Comparison of ENCODE assay signal across 17 mouse cellular contexts in genomic region chr10:127258489-127258888, GRCm38 (mm10). TPM values are rescaled to one million over a fixed set of nuclear protein-coding genes. Genes with fewer than 3 reads are reported as not detected.
DNase-seq lines count a peak whose midpoint lies in the region; ATAC-seq and TF ChIP-seq lines count a peak whose summit lies in the region.
"Had no signal": no experiment of that assay in that cellular context is flagged by ENCODE, and none has a peak within 500 bp of the region (broad histone marks: within the 10 kb centered on the region; RNA-seq: fewer than 3 reads in every experiment).

No protein-coding gene starts in this region.

- no peaks in the 10 kb centered on the region for H3K9me3 ChIP-seq in hindbrain, embryonic 10.5 days
- no peaks in the 10 kb centered on the region for H3K9me3 ChIP-seq in hindbrain, embryonic 11.5 days (ENCODE audit: control insufficient read depth, low read length)
- no peaks in the 10 kb centered on the region for H3K9me3 ChIP-seq in hindbrain, embryonic 14.5 days (ENCODE audit: control insufficient read depth, low read length)
- H3K9me3 ChIP-seq in neural tube, embryonic 13.5 days, result no peaks in the 10 kb centered on the region
- no peaks in the 10 kb centered on the region for H3K9me3 ChIP-seq in heart, embryonic 10.5 days
- H3K9me3 ChIP-seq: G1E; heart, embryonic 15.5 days; limb, embryonic 12.5 days; liver, embryonic 15.5 days had no signal

- peak overlapping the region; percentile 22; the same call in 1 of the 2 replicates for H3K4me3 ChIP-seq in hindbrain, embryonic 10.5 days
- no peak overlapping the region for H3K4me3 ChIP-seq in hindbrain, embryonic 11.5 days (ENCODE audit: low read depth, low read length)
- H3K4me3 ChIP-seq in cortical plate, adult 2 months (ENCODE audit: insufficient read depth, low read length), result peak overlapping the region; percentile 26
- 0 out of 2 replicates have a peak overlapping the region, but pooled peaks have one; percentile 5 for H3K4me3 ChIP-seq in hindbrain, embryonic 14.5 days (replicated peaks; ENCODE audit: low read length)
- H3K4me3 ChIP-seq in neural tube, embryonic 13.5 days, result peak overlapping the region; percentile 65; the same call in 1 of the 2 replicates
- no peak overlapping the region for H3K4me3 ChIP-seq in heart, embryonic 10.5 days
- H3K4me3 ChIP-seq: heart, embryonic 15.5 days; limb, embryonic 12.5 days; liver, embryonic 15.5 days; myocyte had no signal

- no peak overlapping the region for H3K4me2 ChIP-seq in hindbrain, embryonic 11.5 days (replicated peaks; ENCODE audit: low read depth, low read length)
- peak overlapping the region; percentile 74 for H3K4me2 ChIP-seq in hindbrain, embryonic 14.5 days (replicated peaks)
- H3K4me2 ChIP-seq in neural tube, embryonic 13.5 days, result peak overlapping the region; percentile 82
- H3K4me2 ChIP-seq: heart, embryonic 15.5 days; limb, embryonic 12.5 days; liver, embryonic 15.5 days had no signal

- peaks cover 56% of the 10 kb centered on the region for H3K4me1 ChIP-seq in hindbrain, embryonic 10.5 days (replicated peaks)
- peaks cover 5% of the 10 kb centered on the region; the same call in 1 of the 2 replicates for H3K4me1 ChIP-seq in hindbrain, embryonic 11.5 days (replicated peaks; ENCODE audit: control insufficient read depth, insufficient read depth, low read length)
- H3K4me1 ChIP-seq in cortical plate, adult 2 months (ENCODE audit: control insufficient read depth, insufficient read depth, low read length), result peaks cover 11% of the 10 kb centered on the region
- peaks cover 37% of the 10 kb centered on the region for H3K4me1 ChIP-seq in hindbrain, embryonic 14.5 days (replicated peaks; ENCODE audit: control insufficient read depth, insufficient read depth, low read length)
- peaks cover 66% of the 10 kb centered on the region for H3K4me1 ChIP-seq in neural tube, embryonic 13.5 days (replicated peaks)
- peaks cover 9% of the 10 kb centered on the region for H3K4me1 ChIP-seq in heart, embryonic 10.5 days

- DNase-seq in hindbrain, embryonic 10.5 days (ENCODE audit: low spot score), result no peak
- DNase-seq in hindbrain, embryonic 11.5 days (ENCODE audit: low spot score), result no peak
- DNase-seq in hindbrain, embryonic 14.5 days (ENCODE audit: low spot score), result no peak
- DNase-seq in heart, embryonic 10.5 days (ENCODE audit: low spot score), result no peak
- DNase-seq in heart, postnatal 14 days, result no peak
- DNase-seq: kidney, adult 9 months; layer of hippocampus, postnatal 36 days; lung, postnatal 4 days; thymus, adult 18-20 months had no signal

- intact Hi-C loops in heart, postnatal 14 days (cut with DNase I), result no loop called here

- peaks cover 25% of the 10 kb centered on the region for H3K27me3 ChIP-seq in hindbrain, embryonic 10.5 days (ENCODE audit: insufficient read depth, poor library complexity, severe bottlenecking)
- H3K27me3 ChIP-seq in hindbrain, embryonic 11.5 days (ENCODE audit: control insufficient read depth, insufficient read depth, low read length), result no peaks in the 10 kb centered on the region
- no peaks in the 10 kb centered on the region for H3K27me3 ChIP-seq in hindbrain, embryonic 14.5 days (ENCODE audit: control insufficient read depth, insufficient read depth, low read length)
- H3K27me3 ChIP-seq in neural tube, embryonic 13.5 days, result no peaks in the 10 kb centered on the region
- H3K27me3 ChIP-seq in heart, embryonic 10.5 days (ENCODE audit: insufficient read depth, poor library complexity, severe bottlenecking), result peaks cover 38% of the 10 kb centered on the region

- no peak for TF ChIP-seq CTCF in cortical plate, adult 2 months (IDR thresholded peaks at IDR 0.05; ENCODE audit: extremely low read depth, insufficient read depth, low read length)

- 0 out of 2 replicates have a peak overlapping the region, but pooled peaks have one; percentile 76 for H3K27ac ChIP-seq in hindbrain, embryonic 10.5 days
- H3K27ac ChIP-seq in hindbrain, embryonic 11.5 days (ENCODE audit: low read depth, low read length), result no peak overlapping the region
- no peak overlapping the region for H3K27ac ChIP-seq in cortical plate, adult 2 months (ENCODE audit: insufficient read depth, low read length)
- H3K27ac ChIP-seq in hindbrain, embryonic 14.5 days, result no peak overlapping the region
- H3K27ac ChIP-seq in neural tube, embryonic 13.5 days (replicated peaks), result no peak overlapping the region
- H3K27ac ChIP-seq in heart, embryonic 10.5 days, result no peak overlapping the region
- H3K27ac ChIP-seq: heart, embryonic 15.5 days; limb, embryonic 12.5 days; liver, embryonic 15.5 days had no signal

- no peak for TF ChIP-seq POLR2A in cortical plate, adult 2 months (IDR thresholded peaks at IDR 0.05; ENCODE audit: extremely low read depth, insufficient read depth, low read length)

- no peaks in the 10 kb centered on the region for H3K36me3 ChIP-seq in hindbrain, embryonic 10.5 days
- H3K36me3 ChIP-seq in hindbrain, embryonic 11.5 days (ENCODE audit: control insufficient read depth, insufficient read depth, low read length), result no peaks in the 10 kb centered on the region
- peaks cover 29% of the 10 kb centered on the region for H3K36me3 ChIP-seq in hindbrain, embryonic 14.5 days (replicated peaks; ENCODE audit: control insufficient read depth, insufficient read depth)
- H3K36me3 ChIP-seq in neural tube, embryonic 13.5 days, result peaks cover 16% of the 10 kb centered on the region
- H3K36me3 ChIP-seq in heart, embryonic 10.5 days, result no peaks in the 10 kb centered on the region
- H3K36me3 ChIP-seq: G1E; heart, embryonic 15.5 days; limb, embryonic 12.5 days; liver, embryonic 15.5 days had no signal

- 84% methylated on average over 8 of the region's 8 CpGs for WGBS in hindbrain, embryonic 10.5 days
- WGBS in hindbrain, embryonic 11.5 days, result 77% methylated on average over 8 of the region's 8 CpGs
- 80% methylated on average over 8 of the region's 8 CpGs for WGBS in hindbrain, embryonic 14.5 days
- WGBS in neural tube, embryonic 13.5 days, result 84% methylated on average over 8 of the region's 8 CpGs
- WGBS in heart, embryonic 10.5 days, result 72% methylated on average over 8 of the region's 8 CpGs

- no peak for ATAC-seq in hindbrain, embryonic 11.5 days (ENCODE audit: low FRiP score)
- ATAC-seq in hindbrain, embryonic 14.5 days (ENCODE audit: low FRiP score), result no peak
- no peak for ATAC-seq in neural tube, embryonic 13.5 days (ENCODE audit: low read depth)
- ATAC-seq: inflammation-experienced regulatory T-cells, adult 6 months had no signal

- H3K9ac ChIP-seq in hindbrain, embryonic 11.5 days (ENCODE audit: low read depth, low read length), result no peak overlapping the region
- 0 out of 2 replicates have a peak overlapping the region, but pooled peaks have one; percentile 35 for H3K9ac ChIP-seq in hindbrain, embryonic 14.5 days
- 0 out of 2 replicates have a peak overlapping the region, but pooled peaks have one; percentile 22 for H3K9ac ChIP-seq in neural tube, embryonic 13.5 days
- H3K9ac ChIP-seq: heart, embryonic 15.5 days; limb, embryonic 12.5 days; liver, embryonic 15.5 days had no signal

RNA-seq across cellular contexts. Expression of gene Kif5a, which starts 4.7 kb away (rescaled TPM):
- polyA plus RNA-seq in hindbrain, embryonic 10.5 days (2016; fragmentation: Nextera tagmentation; extraction: Ambion mirVana), result 24.4 and 39.4 TPM in 2 replicates
- 41.4 and 42.2 TPM in 2 replicates for polyA plus RNA-seq in hindbrain, embryonic 11.5 days (2014; fragmentation: Nextera tagmentation; extraction: Ambion mirVana)
- 1,251 and 1,302 TPM in 2 replicates for polyA plus RNA-seq in cortical plate, adult 2 months (2012; rRNA removed)
- 118 and 129 TPM in 2 replicates for polyA plus RNA-seq in hindbrain, embryonic 14.5 days (2014; fragmentation: Nextera tagmentation; extraction: Ambion mirVana)
- polyA plus RNA-seq in neural tube, embryonic 13.5 days (2015; fragmentation: Nextera tagmentation; extraction: Ambion mirVana), result 102 and 104 TPM in 2 replicates
- polyA plus RNA-seq in heart, embryonic 10.5 days (2016; fragmentation: Nextera tagmentation; extraction: Ambion mirVana), result 0.41 and 1.4 TPM in 2 replicates
- total RNA-seq in heart, postnatal 14 days (2021), result under 1 TPM; 0.49 to 0.72 TPM

RNA-seq across cellular contexts. Expression of gene Dctn2, which starts 7.7 kb away (rescaled TPM):
- polyA plus RNA-seq in hindbrain, embryonic 10.5 days (2016; fragmentation: Nextera tagmentation; extraction: Ambion mirVana), result 222 and 255 TPM in 2 replicates
- polyA plus RNA-seq in hindbrain, embryonic 11.5 days (2014; fragmentation: Nextera tagmentation; extraction: Ambion mirVana), result 210 and 214 TPM in 2 replicates
- 304 and 309 TPM in 2 replicates for polyA plus RNA-seq in cortical plate, adult 2 months (2012; rRNA removed)
- 281 and 296 TPM in 2 replicates for polyA plus RNA-seq in hindbrain, embryonic 14.5 days (2014; fragmentation: Nextera tagmentation; extraction: Ambion mirVana)
- polyA plus RNA-seq in neural tube, embryonic 13.5 days (2015; fragmentation: Nextera tagmentation; extraction: Ambion mirVana), result 285 and 322 TPM in 2 replicates
- 155 and 167 TPM in 2 replicates for polyA plus RNA-seq in heart, embryonic 10.5 days (2016; fragmentation: Nextera tagmentation; extraction: Ambion mirVana)
- total RNA-seq in heart, postnatal 14 days (2021), result 100 to 1,000 TPM; 146 to 151 TPM

RNA-seq across cellular contexts. Expression of gene Mbd6, which starts 30.3 kb away (rescaled TPM):
- 12.8 and 16.3 TPM in 2 replicates for polyA plus RNA-seq in hindbrain, embryonic 10.5 days (2016; fragmentation: Nextera tagmentation; extraction: Ambion mirVana)
- polyA plus RNA-seq in hindbrain, embryonic 11.5 days (2014; fragmentation: Nextera tagmentation; extraction: Ambion mirVana), result 14.2 and 17.5 TPM in 2 replicates
- 35.1 TPM in 2 replicates for polyA plus RNA-seq in cortical plate, adult 2 months (2012; rRNA removed)
- 16.2 and 20.0 TPM in 2 replicates for polyA plus RNA-seq in hindbrain, embryonic 14.5 days (2014; fragmentation: Nextera tagmentation; extraction: Ambion mirVana)
- 14.5 and 16.7 TPM in 2 replicates for polyA plus RNA-seq in neural tube, embryonic 13.5 days (2015; fragmentation: Nextera tagmentation; extraction: Ambion mirVana)
- polyA plus RNA-seq in heart, embryonic 10.5 days (2016; fragmentation: Nextera tagmentation; extraction: Ambion mirVana), result 11.3 and 16.9 TPM in 2 replicates
- total RNA-seq in heart, postnatal 14 days (2021), result 10 to 100 TPM; 29.9 to 32.0 TPM

RNA-seq across cellular contexts. Expression of gene Pip4k2c, which starts 47.1 kb away (rescaled TPM):
- polyA plus RNA-seq in hindbrain, embryonic 10.5 days (2016; fragmentation: Nextera tagmentation; extraction: Ambion mirVana), result 17.9 and 21.9 TPM in 2 replicates
- polyA plus RNA-seq in hindbrain, embryonic 11.5 days (2014; fragmentation: Nextera tagmentation; extraction: Ambion mirVana), result 11.8 and 12.9 TPM in 2 replicates
- 116 and 117 TPM in 2 replicates for polyA plus RNA-seq in cortical plate, adult 2 months (2012; rRNA removed)
- 16.8 and 17.1 TPM in 2 replicates for polyA plus RNA-seq in hindbrain, embryonic 14.5 days (2014; fragmentation: Nextera tagmentation; extraction: Ambion mirVana)
- 20.2 and 20.7 TPM in 2 replicates for polyA plus RNA-seq in neural tube, embryonic 13.5 days (2015; fragmentation: Nextera tagmentation; extraction: Ambion mirVana)
- 27.9 and 29.3 TPM in 2 replicates for polyA plus RNA-seq in heart, embryonic 10.5 days (2016; fragmentation: Nextera tagmentation; extraction: Ambion mirVana)
- total RNA-seq in heart, postnatal 14 days (2021), result 10 to 100 TPM; 22.8 to 23.1 TPM

RNA-seq across cellular contexts. Expression of gene Mars, which starts 53.1 kb away (rescaled TPM):
- polyA plus RNA-seq in hindbrain, embryonic 10.5 days (2016; fragmentation: Nextera tagmentation; extraction: Ambion mirVana), result 171 and 174 TPM in 2 replicates
- polyA plus RNA-seq in hindbrain, embryonic 11.5 days (2014; fragmentation: Nextera tagmentation; extraction: Ambion mirVana), result 173 and 179 TPM in 2 replicates
- 71.6 and 75.6 TPM in 2 replicates for polyA plus RNA-seq in cortical plate, adult 2 months (2012; rRNA removed)
- polyA plus RNA-seq in hindbrain, embryonic 14.5 days (2014; fragmentation: Nextera tagmentation; extraction: Ambion mirVana), result 113 and 124 TPM in 2 replicates
- 103 and 110 TPM in 2 replicates for polyA plus RNA-seq in neural tube, embryonic 13.5 days (2015; fragmentation: Nextera tagmentation; extraction: Ambion mirVana)
- polyA plus RNA-seq in heart, embryonic 10.5 days (2016; fragmentation: Nextera tagmentation; extraction: Ambion mirVana), result 119 and 140 TPM in 2 replicates
- 10 to 100 TPM; 39.2 to 45.9 TPM for total RNA-seq in heart, postnatal 14 days (2021)

Comparison
In these comparisons a context has a peak if more than half of its experiments do, and no peak if none do; other contexts are left out.
1. H3K4me3 ChIP-seq: peak in hindbrain, embryonic 10.5 days (single experiment), cortical plate, adult 2 months (single experiment), hindbrain, embryonic 14.5 days (single experiment) and neural tube, embryonic 13.5 days (single experiment); none in hindbrain, embryonic 11.5 days (single experiment) and heart, embryonic 10.5 days (single experiment).
2. RNA of gene Kif5a, which starts 4.7 kb away (polyA plus RNA-seq): 1,251 to 1,302 TPM in cortical plate, adult 2 months, 118 to 129 TPM in hindbrain, embryonic 14.5 days, 102 to 104 TPM in neural tube, embryonic 13.5 days, 41.4 to 42.2 TPM in hindbrain, embryonic 11.5 days and 24.4 to 39.4 TPM in hindbrain, embryonic 10.5 days; 0.41 to 1.4 TPM in heart, embryonic 10.5 days; every median in the first group is over 10 times any median in the second.